Mouse (Mus musculus): ENCODE data around the gene Umad1. TPM values are rescaled to one million over a fixed set of nuclear protein-coding genes. Genes with fewer than 3 reads are reported as not detected.

The Umad1 gene
- total RNA-seq, 1 experiment from 2014 or later = 11.9 TPM

DNA sequence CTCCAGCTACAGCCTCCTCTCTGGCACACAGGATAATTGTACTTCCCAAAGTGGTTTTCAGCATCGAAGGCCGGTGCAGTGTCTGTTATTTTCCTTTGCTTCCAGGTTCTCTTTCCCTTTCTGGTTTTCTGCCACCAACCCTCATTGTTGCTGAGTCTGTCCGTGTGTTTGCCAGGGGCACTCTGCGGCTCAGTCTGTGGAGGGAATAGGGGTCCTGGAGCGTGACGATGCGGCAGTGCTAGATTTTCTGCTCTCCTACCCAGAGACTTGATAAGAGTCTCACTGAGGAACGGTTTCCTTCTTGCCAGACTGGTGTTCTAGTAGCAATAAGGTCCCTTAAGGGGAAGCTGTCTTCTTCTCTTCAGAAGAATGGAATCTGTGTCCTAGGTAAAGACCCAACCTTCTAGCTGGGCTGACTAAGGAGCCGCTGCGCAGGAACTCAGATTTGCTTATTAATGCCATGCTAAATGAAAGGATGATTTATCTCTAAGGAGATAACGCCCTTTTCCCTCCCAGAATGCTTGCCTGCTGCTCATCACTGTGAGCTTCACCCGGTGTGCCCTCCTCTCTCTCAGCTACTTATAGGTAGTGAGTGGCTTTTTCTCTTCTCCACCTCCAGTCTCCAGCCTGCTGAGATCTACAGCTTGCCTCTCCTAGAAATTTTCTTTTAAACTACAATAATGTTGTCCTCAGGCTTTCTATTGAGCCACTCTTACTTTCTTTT is 105.1 kb downstream of the Umad1 start:
- no peak for ATAC-seq (replicated peaks; ENCODE audit: low read depth, poor library complexity, severe bottlenecking)

GRCm38 (mm10) chr6:8364757-8365150 is 105.7 kb downstream of the Umad1 start:
- no peak for ATAC-seq (replicated peaks; ENCODE audit: low read depth, poor library complexity, severe bottlenecking)

GRCm38 (mm10) chr6:8367675-8368074 is 108.6 kb downstream of the Umad1 start:
- ATAC-seq (replicated peaks; ENCODE audit: low read depth, poor library complexity, severe bottlenecking) = no peak

DNA sequence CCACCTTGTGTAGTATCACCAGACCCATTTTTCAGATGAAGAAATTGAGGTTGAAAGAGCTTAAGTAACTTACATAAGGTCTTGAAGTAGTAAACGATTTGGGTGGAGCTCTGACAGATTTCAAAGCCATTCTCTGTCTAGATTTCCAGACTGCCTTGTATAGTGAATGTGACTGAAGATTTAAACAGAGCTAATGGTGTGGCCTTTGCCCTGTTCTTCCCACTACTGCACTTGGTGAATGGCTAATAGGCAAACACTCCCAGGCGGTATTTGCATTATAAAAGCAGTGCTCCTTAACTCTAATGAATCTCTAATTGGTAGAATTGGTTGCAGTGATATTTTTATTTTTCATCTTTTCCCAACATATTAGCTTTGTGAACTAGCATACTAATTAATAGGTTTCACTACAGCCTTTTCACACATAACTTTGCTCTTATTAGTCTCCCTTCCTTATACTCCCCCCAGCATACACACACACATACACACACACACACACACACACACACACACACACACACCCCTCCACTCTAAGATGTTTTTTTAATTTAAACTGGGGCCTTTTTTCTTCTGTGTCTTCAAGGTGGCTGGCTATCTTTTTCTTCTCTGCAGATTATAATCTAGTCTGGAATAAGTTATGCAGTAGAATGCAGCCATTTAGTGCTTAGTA is 109.2 kb downstream of the Umad1 start:
- no peak for ATAC-seq (replicated peaks; ENCODE audit: low read depth, poor library complexity, severe bottlenecking)

GRCm38 (mm10) chr6:8370624-8371023 is 111.5 kb downstream of the Umad1 start:
- no peak for ATAC-seq (replicated peaks; ENCODE audit: low read depth, poor library complexity, severe bottlenecking)

- no peak for ATAC-seq (replicated peaks; ENCODE audit: low read depth, poor library complexity, severe bottlenecking)
These were observed 114.0 kb downstream of the Umad1 start for GRCm38 (mm10) chr6:8373051-8373450.

DNA sequence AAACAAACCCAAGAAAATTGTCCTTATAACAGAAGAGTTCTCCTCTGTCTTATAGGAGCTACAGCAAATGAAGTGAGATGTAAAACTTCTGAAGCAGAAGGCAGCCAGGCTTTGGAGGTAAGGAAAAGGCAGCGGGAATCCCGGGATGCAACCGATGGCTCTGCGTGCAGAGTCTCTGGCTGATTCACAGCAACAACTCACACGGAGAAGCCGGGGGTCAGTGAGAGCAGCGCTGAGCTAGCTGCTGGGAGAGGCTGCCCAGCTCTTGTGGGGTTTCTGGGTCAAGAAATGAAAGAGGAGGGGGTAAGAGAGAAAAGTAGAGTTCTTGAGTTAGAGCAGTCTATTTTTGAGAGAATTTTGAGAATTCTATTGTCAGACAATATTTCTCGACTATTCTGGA is 114.8 kb downstream of the Umad1 start:
- ATAC-seq (replicated peaks; ENCODE audit: low read depth, poor library complexity, severe bottlenecking) = no peak

- ATAC-seq (replicated peaks; ENCODE audit: low read depth, poor library complexity, severe bottlenecking) = no peak
These were observed 115.2 kb downstream of the Umad1 start for GRCm38 (mm10) chr6:8374290-8374689.

DNA sequence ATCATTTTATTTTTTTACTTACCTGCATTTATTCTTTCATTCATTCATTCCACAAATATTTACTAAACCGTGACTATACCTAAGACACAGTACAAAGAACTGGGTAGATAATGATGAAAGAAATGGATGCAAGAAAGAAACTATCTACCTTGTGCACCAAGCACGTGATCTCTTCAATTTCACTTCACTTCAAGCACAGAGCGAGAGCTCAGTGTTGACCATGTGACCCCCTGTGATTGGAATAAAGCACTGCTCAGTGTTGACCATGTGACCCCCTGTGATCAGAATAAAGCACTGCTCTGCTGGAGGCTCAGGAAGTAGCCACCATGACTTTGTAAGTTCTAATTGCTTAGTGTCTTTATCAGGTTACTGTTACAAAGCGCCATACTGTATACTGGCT is 115.6 kb downstream of the Umad1 start:
- ATAC-seq (replicated peaks; ENCODE audit: low read depth, poor library complexity, severe bottlenecking) = no peak

DNA sequence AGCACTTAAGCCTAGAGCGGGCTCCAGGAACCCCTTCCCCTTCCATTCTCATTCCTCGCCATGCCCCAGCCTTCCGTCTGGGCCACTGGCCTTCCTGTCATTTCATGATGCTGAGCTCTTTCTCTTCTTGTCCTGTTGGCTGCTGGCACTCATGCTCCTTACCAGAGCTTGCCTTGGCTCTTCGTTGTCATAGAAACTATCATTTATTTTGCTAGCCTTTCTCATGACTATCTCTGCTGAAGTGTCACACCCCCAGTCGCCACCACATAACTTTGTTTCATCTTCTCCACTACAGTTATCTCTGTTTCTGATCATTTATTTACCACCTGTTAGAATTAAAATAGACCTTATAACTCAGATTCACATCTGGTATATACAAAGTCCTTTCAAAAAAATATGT is 117.3 kb downstream of the Umad1 start:
- ATAC-seq (replicated peaks; ENCODE audit: low read depth, poor library complexity, severe bottlenecking) = no peak

- no peak for ATAC-seq (replicated peaks; ENCODE audit: low read depth, poor library complexity, severe bottlenecking)
These were observed 118.6 kb downstream of the Umad1 start for GRCm38 (mm10) chr6:8377667-8378066.

- no peak for ATAC-seq (replicated peaks; ENCODE audit: low read depth, poor library complexity, severe bottlenecking)
These were observed 130.2 kb downstream of the Umad1 start for GRCm38 (mm10) chr6:8389307-8389706.

DNA sequence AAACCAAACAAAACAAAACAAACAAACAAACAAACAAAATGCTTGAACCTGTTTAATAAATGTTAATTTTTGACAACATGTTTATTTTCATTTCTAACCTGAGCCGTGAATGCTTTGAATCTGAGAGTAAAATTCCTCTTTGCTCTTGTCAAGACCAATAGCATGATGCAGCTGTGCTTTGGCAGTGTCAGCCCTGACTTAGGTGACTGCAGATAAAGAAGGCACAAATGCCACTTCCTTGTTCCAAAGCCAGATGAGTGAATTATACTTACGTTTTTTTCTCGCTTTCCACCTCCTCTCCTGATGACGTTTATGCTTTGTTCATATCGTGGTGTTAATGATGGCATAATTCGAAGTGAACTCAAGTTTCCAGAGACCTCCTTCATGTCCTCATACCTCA is 131.2 kb downstream of the Umad1 start:
- ATAC-seq (replicated peaks; ENCODE audit: low read depth, poor library complexity, severe bottlenecking) = no peak

GRCm38 (mm10) chr6:8390935-8391334 is 131.8 kb downstream of the Umad1 start:
- no peak for ATAC-seq (replicated peaks; ENCODE audit: low read depth, poor library complexity, severe bottlenecking)

GRCm38 (mm10) chr6:8393029-8393428 is 133.9 kb downstream of the Umad1 start:
- ATAC-seq (replicated peaks; ENCODE audit: low read depth, poor library complexity, severe bottlenecking) = no peak

GRCm38 (mm10) chr6:8394044-8394443 is 135.0 kb downstream of the Umad1 start:
- ATAC-seq (replicated peaks; ENCODE audit: low read depth, poor library complexity, severe bottlenecking) = no peak

- no peak for ATAC-seq (replicated peaks; ENCODE audit: low read depth, poor library complexity, severe bottlenecking)
These were observed 136.0 kb downstream of the Umad1 start for GRCm38 (mm10) chr6:8395061-8395460.

- no peak for ATAC-seq (replicated peaks; ENCODE audit: low read depth, poor library complexity, severe bottlenecking)
These were observed 138.2 kb downstream of the Umad1 start for GRCm38 (mm10) chr6:8397252-8397651.

DNA sequence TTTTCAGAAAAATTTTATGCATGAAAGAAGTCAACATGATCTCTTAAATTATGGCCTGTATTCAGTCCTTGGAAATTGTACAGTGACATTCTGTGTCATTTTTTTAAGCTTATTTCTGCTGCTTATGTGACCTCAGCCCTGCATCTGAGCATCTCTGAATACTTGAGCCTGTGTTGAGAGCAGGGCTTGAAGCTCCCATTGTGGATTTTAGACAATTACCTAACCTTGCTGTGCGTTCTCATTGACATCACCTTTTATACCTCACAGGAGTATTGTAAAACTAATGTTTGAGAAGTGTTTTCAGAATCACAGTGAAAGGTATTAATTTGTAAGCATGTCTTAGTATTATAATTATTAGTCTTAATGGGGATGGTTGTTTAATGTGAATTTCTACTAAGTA is 140.6 kb downstream of the Umad1 start:
- no peak for ATAC-seq (replicated peaks; ENCODE audit: low read depth, poor library complexity, severe bottlenecking)

DNA sequence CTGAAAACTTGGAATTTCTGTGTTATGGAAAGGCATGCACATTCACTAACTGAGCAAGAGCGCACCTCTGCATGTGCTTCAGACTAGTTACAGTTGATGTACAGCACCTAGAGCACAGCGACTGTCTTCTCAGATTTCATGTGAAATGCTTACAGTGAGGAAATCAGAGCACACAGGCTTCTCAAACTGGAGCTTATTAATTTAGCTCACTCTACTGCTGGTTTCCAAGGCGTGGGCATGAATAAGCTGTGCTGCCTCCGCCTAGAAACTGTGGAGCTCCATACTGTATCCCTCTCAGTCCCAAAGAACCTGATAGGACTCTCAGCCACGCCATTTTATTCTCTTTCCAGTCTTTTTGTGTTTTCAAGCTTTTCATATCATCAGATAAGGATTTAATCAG is 144.0 kb downstream of the Umad1 start:
- no peak for ATAC-seq (replicated peaks; ENCODE audit: low read depth, poor library complexity, severe bottlenecking)

DNA sequence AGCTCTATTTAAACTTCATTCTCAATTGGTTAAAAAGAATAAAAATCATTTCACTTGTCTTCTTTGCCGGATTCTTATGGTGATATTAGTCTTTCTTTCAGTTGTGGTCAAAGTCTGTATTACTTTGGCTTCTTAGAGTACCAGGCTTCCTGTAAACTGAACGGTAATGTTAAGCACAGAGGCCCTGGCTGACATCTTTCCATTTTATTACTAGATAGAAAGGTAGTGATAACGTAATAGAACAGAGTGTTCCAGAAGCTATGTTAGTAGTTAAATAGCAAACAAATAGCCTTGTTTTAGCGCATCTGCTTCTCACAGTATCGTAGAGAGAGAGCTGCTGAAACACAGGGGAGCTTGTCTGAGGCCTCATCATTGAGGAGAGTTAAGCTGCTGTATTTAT is 146.8 kb downstream of the Umad1 start:
- no peak for ATAC-seq (replicated peaks; ENCODE audit: low read depth, poor library complexity, severe bottlenecking)

- no peak for ATAC-seq (replicated peaks; ENCODE audit: low read depth, poor library complexity, severe bottlenecking)
These were observed 149.2 kb downstream of the Umad1 start for GRCm38 (mm10) chr6:8408332-8408731.

Data from common myeloid progenitor, adult 5-6 weeks (primary cell).